Mouse (Mus musculus): ENCODE results near the gene Hoxb9. TPM values are rescaled to one million over a fixed set of nuclear protein-coding genes. Genes with fewer than 3 reads are reported as not detected.

Gene Hoxb9
- total RNA-seq, 1 experiment, result 3.3 TPM

DNA sequence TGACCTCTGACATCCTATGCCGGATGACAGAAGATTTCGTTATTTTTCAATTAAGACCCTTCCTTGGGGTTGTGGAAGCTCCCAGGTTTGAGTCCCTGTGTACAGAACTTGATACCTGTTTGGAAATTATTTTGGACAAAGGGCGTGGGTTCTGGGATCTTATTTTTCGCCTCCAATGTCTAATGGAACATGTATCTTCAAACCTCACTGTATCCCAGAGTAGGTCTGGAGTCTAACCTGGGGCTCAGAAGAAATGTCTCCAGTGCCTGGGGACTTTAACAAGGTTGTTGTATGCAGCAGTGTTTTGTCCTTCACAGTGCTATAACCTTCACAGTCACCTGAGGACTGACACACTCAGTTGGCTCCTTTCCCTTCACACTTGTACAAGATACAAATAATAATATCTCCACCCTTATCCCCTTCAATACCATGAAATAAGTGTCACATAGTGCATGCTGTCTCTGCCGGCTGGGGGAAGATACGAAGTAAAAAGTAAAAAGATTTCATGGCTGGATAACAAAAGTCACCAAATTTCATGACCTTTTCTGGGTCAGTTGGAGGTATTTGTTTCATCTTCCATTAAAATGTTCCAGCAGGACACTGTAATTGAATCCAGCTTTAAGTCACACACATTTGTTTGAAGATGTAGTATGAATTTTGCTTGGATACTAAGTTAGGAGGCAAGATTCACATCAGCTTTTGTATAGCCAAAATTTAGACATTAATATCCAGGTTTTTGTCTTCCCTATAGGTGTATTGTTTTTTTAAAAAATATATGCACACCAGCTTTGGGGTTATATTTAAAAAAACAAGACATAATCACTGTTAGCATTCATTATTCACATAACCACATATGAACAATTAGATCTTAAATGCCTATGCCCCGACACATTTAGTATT is 4.0 kb upstream of the Hoxb9 start:
- no peaks in the 10 kb centered on the region for H3K9me3 ChIP-seq (ENCODE audit: control insufficient read depth, insufficient read depth, low read depth, low read length)
- in situ Hi-C loops (cut with MboI; ENCODE audit: low sequenced_read_pairs in 2 of 2, unreplicated experiment in 2 of 2), result no loop called here
- no peak for DNase-seq (ENCODE audit: low read depth, low spot score)
- H3K4me1 ChIP-seq (ENCODE audit: control insufficient read depth in 2 of 2, insufficient read depth in 2 of 2, low read length in 2 of 2, poor library complexity in 1 of 2), result peaks cover 0 to 9% of the 10 kb centered on the region in 2 experiments; a peak in 2 of 4 replicates
- no peak for TF ChIP-seq ZNF384 (IDR thresholded peaks at IDR 0.05; ENCODE audit: low read depth, low read length)
- H3K9ac ChIP-seq (ENCODE audit: insufficient read depth, low read depth, low read length, poor library complexity, severe bottlenecking), result no peak overlapping the region
- no peak overlapping the region for H3K27ac ChIP-seq (ENCODE audit: insufficient read depth, low read depth, low read length, poor library complexity, severe bottlenecking)
- no peak overlapping the region for H3K4me3 ChIP-seq (ENCODE audit: insufficient read depth in 1 of 2, low read depth in 1 of 2, low read length in 2 of 2, poor library complexity in 1 of 2, severe bottlenecking in 1 of 2)
- peaks cover 3% of the 10 kb centered on the region for H3K36me3 ChIP-seq (ENCODE audit: control insufficient read depth, insufficient read depth, low read length, poor library complexity, severe bottlenecking)

DNA sequence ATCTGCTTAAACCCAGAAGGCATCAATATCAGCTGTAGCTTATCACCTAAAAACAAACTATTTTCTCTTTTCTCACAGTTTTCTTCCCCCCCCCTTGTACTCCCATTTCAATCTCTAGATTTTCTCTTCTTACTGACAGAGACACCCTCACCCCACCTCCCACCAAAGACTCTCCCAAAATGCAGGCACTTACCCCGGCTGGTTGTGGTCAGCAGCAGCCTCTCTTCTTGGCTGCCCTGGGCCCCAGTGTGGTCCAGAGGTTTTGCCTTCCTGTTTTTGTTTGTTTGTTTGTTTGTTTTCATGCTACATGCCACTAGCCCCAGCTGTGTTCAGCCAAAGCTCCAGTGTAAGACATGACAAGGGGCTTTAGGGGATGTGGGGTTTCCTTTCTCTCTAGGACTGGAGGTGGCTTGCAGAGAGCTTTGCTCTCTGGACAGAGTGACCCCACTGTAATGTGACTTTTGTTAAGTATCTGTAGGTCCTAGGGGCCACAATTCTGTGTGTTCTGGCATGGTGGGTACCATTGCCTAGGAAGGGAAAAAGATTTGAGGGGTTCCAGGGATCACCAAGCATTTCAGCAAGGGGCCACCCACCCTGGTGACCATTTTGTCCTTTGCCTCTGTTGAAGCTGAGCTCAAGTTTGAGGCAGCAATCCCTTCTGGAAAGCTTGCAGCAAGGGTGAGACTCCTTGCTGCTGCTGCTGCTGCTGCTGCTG is 3.1 kb upstream of the Hoxb9 start:
- no peak for TF ChIP-seq HCFC1 (IDR thresholded peaks at IDR 0.05; ENCODE audit: borderline replicate concordance, insufficient read depth, low read length)
- no peak for TF ChIP-seq ZNF384 (IDR thresholded peaks at IDR 0.05; ENCODE audit: low read depth, low read length)
- TF ChIP-seq MAFK (IDR thresholded peaks at IDR 0.05; ENCODE audit: insufficient read depth, low read depth, low read length), result no peak
- TF ChIP-seq CHD2 (IDR thresholded peaks at IDR 0.05; ENCODE audit: low read depth, low read length), result no peak
- H3K36me3 ChIP-seq (ENCODE audit: control insufficient read depth, insufficient read depth, low read length, poor library complexity, severe bottlenecking), result no peaks in the 10 kb centered on the region; the same call in none of the 2 replicates
- no peak overlapping the region for H3K4me3 ChIP-seq (ENCODE audit: insufficient read depth in 1 of 2, low read depth in 1 of 2, low read length in 2 of 2, poor library complexity in 1 of 2, severe bottlenecking in 1 of 2)
- no peak for DNase-seq (ENCODE audit: low read depth, low spot score)
- in situ Hi-C loops (cut with MboI; ENCODE audit: low sequenced_read_pairs in 2 of 2, unreplicated experiment in 2 of 2), result no loop called here
- H3K9ac ChIP-seq (ENCODE audit: insufficient read depth, low read depth, low read length, poor library complexity, severe bottlenecking), result no peak overlapping the region
- peaks cover 0 to 9% of the 10 kb centered on the region in 2 experiments; a peak in 2 of 4 replicates for H3K4me1 ChIP-seq (ENCODE audit: control insufficient read depth in 2 of 2, insufficient read depth in 2 of 2, low read length in 2 of 2, poor library complexity in 1 of 2)
- no peak overlapping the region for H3K27ac ChIP-seq (ENCODE audit: insufficient read depth, low read depth, low read length, poor library complexity, severe bottlenecking)
- H3K9me3 ChIP-seq (ENCODE audit: control insufficient read depth, insufficient read depth, low read depth, low read length), result no peaks in the 10 kb centered on the region

DNA sequence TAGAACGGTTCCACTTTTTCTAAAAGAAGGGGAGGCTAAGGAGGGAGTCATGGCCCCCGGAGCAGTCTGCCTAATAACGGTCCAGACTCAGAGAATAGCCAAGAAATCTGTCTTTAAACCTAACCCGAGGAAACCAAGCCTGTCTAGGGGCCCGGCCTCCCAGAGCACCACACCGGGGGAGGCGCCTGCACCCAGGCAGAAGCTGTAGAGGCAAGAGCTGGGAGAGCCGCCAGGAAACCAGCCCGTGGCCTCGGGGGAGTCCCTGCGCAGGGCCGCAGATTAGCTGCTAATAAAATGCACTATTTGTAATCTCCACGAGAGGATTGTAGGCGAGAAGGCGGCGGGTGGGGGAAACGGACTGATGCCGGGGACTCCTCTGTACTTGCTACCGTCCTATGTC is 1.4 kb upstream of the Hoxb9 start:
- in situ Hi-C loops (cut with MboI; ENCODE audit: low sequenced_read_pairs in 2 of 2, unreplicated experiment in 2 of 2), result no loop called here
- H3K4me3 ChIP-seq (ENCODE audit: insufficient read depth in 1 of 2, low read depth in 1 of 2, low read length in 2 of 2, poor library complexity in 1 of 2, severe bottlenecking in 1 of 2), result peak overlapping the region in 1 of 2 experiments; percentile 34; a peak in 2 of 4 replicates
- H3K27ac ChIP-seq (ENCODE audit: insufficient read depth, low read depth, low read length, poor library complexity, severe bottlenecking), result no peak overlapping the region
- peaks cover 0 to 8% of the 10 kb centered on the region in 2 experiments; a peak in 2 of 4 replicates for H3K4me1 ChIP-seq (ENCODE audit: control insufficient read depth in 2 of 2, insufficient read depth in 2 of 2, low read length in 2 of 2, poor library complexity in 1 of 2)
- H3K9ac ChIP-seq (ENCODE audit: insufficient read depth, low read depth, low read length, poor library complexity, severe bottlenecking), result no peak overlapping the region; the same call in 1 of the 2 replicates
- no peak for TF ChIP-seq MAFK (IDR thresholded peaks at IDR 0.05; ENCODE audit: insufficient read depth, low read depth, low read length)
- no peaks in the 10 kb centered on the region for H3K9me3 ChIP-seq (ENCODE audit: control insufficient read depth, insufficient read depth, low read depth, low read length)
- no peaks in the 10 kb centered on the region; the same call in 1 of the 2 replicates for H3K36me3 ChIP-seq (ENCODE audit: control insufficient read depth, insufficient read depth, low read length, poor library complexity, severe bottlenecking)
- no peak for DNase-seq (ENCODE audit: low read depth, low spot score)

DNA sequence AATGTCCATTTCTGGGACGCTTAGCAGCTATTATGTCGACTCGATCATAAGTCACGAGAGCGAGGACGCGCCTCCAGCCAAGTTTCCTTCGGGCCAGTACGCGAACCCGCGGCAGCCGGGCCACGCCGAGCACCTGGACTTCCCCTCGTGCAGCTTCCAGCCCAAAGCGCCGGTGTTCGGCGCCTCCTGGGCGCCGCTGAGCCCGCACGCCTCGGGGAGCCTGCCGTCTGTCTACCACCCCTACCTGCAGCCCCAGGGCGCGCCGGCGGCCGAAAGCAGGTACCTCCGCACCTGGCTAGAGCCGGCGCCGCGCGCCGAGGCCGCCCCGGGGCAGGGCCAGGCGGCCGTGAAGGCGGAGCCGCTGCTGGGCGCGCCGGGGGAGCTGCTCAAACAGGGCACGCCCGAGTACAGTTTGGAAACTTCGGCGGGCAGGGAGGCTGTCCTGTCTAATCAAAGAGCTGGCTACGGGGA is 319 bp downstream of the Hoxb9 start:
- no peaks in the 10 kb centered on the region for H3K9me3 ChIP-seq (ENCODE audit: control insufficient read depth, insufficient read depth, low read depth, low read length)
- peak overlapping the region; percentile 48 to 50 for H3K4me3 ChIP-seq (ENCODE audit: insufficient read depth in 1 of 2, low read depth in 1 of 2, low read length in 2 of 2, poor library complexity in 1 of 2, severe bottlenecking in 1 of 2)
- DNase-seq (ENCODE audit: low read depth, low spot score), result no peak
- in situ Hi-C loops (cut with MboI; ENCODE audit: low sequenced_read_pairs in 2 of 2, unreplicated experiment in 2 of 2), result no loop called here
- H3K27ac ChIP-seq (ENCODE audit: insufficient read depth, low read depth, low read length, poor library complexity, severe bottlenecking), result no peak overlapping the region
- TF ChIP-seq CHD2 (IDR thresholded peaks at IDR 0.05; ENCODE audit: low read depth, low read length), result no peak
- no peak for TF ChIP-seq HCFC1 (IDR thresholded peaks at IDR 0.05; ENCODE audit: borderline replicate concordance, insufficient read depth, low read length)
- H3K4me1 ChIP-seq (ENCODE audit: control insufficient read depth in 2 of 2, insufficient read depth in 2 of 2, low read length in 2 of 2, poor library complexity in 1 of 2), result peaks cover 0 to 8% of the 10 kb centered on the region in 2 experiments; a peak in 2 of 4 replicates
- no peaks in the 10 kb centered on the region for H3K36me3 ChIP-seq (ENCODE audit: control insufficient read depth, insufficient read depth, low read length, poor library complexity, severe bottlenecking)
- no peak overlapping the region; the same call in 1 of the 2 replicates for H3K9ac ChIP-seq (ENCODE audit: insufficient read depth, low read depth, low read length, poor library complexity, severe bottlenecking)

Data from ES-E14 (cell line).